Mouse (Mus musculus): ENCODE data around the gene Tmco3. TPM values are rescaled to one million over a fixed set of nuclear protein-coding genes. Genes with fewer than 3 reads are reported as not detected.

Gene Tmco3
- 10 to 100 TPM; 12.0 to 21.5 (median 17.1) TPM for total RNA-seq (2022)

DNA sequence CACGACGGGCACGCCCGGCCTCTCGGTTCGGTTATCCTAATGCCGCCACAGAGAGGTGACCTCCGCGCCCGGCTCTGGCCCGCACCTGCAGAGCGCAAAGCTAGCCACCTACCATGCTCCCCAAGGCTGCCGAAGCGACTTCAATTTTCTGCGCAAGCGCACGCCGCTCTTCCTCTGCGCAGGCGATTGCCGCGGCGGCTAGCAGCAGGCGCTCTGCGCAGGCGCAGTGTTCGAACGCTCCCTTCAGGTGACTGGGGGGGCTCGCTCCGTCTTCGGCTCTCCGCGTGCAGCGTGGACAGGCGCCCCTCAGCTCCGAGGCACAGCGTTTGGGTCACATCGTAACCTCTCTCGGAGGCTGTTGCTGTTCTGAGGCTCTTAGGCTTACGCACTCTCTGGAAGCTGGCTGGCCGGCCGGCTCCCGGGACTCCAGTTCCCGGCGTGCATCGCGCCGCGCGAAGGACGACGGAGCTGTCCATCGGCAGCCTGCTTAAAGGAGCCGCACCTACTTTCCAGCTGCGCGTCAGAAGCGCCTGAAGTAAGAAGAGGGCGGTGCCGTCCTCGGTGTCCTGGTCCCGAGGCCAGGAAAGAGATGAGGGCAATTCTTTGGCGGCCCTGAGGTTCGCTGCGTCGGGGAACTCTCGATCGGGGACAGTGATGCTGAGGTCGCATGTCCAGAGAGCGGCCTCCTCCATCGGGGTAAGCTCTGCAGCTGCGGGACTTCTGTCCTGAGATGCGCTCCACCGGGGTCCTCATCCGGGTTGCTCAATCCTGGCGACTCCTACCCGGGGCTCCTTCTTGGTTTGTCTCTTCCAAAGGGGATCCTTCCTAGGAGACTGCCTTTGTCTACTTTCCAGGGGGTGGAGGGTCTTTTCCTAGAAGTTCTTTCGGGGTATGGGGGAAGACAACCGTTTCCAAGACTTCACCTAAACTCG, at the start of gene Tmco3, which contains the start of gene Dcun1d2:
Gene Tmco3, plus strand, starts transcription at position 499 of the 932 bp plus-strand sequence.
Gene Dcun1d2, minus strand, starts transcription at position 440 of the 932 bp plus-strand sequence.
- DNase-seq (ENCODE audit: low spot score in 2 of 2): peak; percentile 89 to 94

DNA sequence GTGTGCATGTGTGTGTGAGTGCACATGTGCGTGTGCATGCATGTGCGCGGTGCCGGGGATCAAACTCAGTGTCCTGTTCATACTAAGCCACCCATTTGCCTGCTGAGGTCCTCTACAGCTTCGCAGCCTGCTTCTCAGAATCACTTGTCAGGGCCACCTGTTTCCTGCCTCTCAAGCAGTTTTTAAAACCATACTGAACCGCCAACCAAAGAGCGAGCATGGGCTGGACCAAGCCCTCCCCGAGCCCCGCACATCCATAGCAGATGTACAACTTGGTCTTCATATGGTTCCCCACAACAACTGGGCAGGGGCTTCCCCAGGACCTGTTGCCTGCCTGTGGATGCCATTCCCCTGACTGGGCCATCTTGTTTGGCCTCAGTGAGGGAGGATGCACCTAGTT, 47.9 kb upstream of the Tmco3 start:
- no peak for DNase-seq (ENCODE audit: low spot score in 2 of 2)

GRCm38 (mm10) chr8:13240691-13241090, 47.3 kb upstream of the Tmco3 start:
- no peak for DNase-seq (ENCODE audit: low spot score in 2 of 2)

DNA sequence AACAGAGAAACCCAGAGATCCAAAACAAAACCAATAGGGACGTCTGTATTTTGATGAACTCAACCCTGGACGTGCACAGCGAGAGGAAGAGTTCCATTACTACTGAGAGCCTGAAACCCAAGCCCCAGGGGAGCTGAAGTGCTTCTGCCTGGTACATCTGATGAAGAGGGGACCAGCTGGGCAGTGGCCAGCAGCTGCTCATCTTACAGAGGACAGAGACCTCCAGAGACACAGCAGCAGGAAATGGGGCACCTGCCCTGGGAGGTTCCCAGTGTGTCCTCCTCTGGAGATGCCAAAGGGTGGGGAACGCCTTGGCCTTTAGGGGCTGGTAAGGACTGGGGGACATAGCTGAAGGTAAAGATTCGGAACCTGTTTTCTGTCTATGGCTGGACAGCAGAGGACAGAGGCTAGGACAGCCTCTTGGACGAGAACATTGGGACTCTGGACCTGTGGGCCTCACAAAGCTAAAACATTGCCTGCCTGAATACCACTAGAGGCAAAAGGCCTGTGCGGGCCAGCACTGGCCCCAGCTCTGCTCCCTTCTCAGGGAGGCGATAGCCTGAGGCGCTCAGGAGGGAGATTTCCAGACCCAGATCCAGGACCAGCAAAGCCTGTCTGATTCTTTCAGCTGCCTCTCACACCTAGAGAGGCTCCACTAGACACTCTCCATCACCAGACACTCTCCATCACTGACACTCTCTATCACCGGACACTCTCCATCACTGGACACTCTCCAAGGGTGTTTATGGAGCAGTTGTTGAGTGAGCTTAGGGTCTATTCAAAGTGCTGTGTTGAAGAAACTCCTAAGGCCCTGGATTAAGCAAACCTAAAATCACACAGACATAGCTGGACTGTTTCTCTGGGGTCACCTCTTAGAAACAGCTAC, 44.8 kb upstream of the Tmco3 start:
- DNase-seq (ENCODE audit: low spot score in 2 of 2): peak in 1 of 2 experiments; percentile 30

DNA sequence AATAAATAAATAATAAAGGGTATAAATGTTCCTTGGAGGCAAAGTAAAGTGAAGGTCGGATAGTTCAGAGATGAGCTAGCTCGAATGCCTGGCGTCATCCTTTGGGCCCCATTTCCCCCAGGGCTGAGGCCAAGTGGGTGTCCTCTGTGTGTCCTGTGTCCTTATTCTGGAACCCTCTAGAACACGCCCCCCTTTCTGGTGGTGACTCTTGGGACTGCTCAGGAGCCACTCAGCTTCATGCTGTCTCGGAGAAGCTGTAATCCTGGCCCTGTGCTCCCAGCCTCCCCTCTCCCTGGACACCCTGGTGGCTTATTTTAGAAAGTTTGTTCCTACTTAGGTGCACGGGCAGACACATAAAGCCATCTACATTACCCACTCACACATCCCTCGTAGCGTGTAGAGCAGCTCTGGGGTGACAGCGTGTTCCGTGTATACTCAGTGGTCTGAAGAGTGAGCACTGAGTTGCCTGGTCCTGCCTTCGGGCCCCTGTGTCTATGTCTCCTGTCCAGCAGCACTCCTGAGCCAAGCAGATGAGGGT, 43.6 kb upstream of the Tmco3 start:
- DNase-seq (ENCODE audit: low spot score in 2 of 2): no peak

- no peak for DNase-seq (ENCODE audit: low spot score in 2 of 2)
Observed at GRCm38 (mm10) chr8:13252837-13253236, 35.2 kb upstream of the Tmco3 start.

GRCm38 (mm10) chr8:13253413-13253812, 34.6 kb upstream of the Tmco3 start:
- peak; percentile 27 to 43 for DNase-seq (ENCODE audit: low spot score in 2 of 2)

DNA sequence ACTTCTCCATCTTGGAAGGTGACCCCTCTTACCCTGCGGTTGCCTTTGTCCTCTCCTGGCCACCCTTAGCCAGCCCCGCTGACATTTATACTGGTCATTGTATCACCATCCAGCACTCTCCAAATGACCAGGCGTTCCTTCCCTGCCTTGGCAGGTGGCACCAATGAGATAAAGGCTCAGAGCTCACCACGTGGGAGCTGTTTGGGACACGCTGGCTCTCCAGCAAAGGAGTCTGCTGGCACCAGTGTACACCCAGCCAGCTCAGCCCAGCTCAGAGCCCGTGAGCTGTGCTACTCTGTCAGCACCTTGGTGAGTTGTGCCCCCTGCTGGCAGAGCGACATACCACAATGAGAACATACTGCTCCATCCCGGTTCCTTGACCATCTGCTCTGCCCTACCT, 34.0 kb upstream of the Tmco3 start, which contains the start of gene Adprhl1:
Gene Adprhl1, minus strand, starts transcription at position 144 of the 400 bp plus-strand sequence.
- DNase-seq (ENCODE audit: low spot score in 2 of 2): peak; percentile 70 to 83

- no peak for DNase-seq (ENCODE audit: low spot score in 2 of 2)
Observed at GRCm38 (mm10) chr8:13263376-13263775, 24.6 kb upstream of the Tmco3 start.

- no peak for DNase-seq (ENCODE audit: low spot score in 2 of 2)
Observed at GRCm38 (mm10) chr8:13267566-13267965, 20.4 kb upstream of the Tmco3 start.

DNA sequence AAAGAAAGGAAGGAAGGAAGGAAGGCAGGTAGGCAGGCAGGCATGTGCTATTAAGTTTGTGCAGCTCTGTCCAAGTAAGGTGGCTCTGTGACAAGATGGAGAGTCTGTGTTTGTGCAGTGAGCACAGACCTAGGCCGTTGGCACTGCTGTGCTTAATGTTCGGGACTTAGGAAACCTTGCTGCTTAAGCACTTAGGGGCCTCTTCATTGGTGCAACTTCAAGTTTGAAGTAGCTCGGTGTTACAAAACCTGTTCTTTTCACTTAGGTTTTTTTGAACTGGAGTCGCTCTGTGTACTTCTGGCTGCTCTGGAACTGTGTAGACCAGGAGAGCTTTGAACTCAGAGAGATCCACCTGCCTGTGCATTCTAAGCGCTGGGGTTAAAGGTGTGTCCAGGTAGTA, 15.2 kb upstream of the Tmco3 start:
- no peak for DNase-seq (ENCODE audit: low spot score in 2 of 2)

- DNase-seq (ENCODE audit: low spot score in 2 of 2): no peak
Observed at GRCm38 (mm10) chr8:13276941-13277447, 11.0 kb upstream of the Tmco3 start.

GRCm38 (mm10) chr8:13283200-13283599, 4.8 kb upstream of the Tmco3 start:
- DNase-seq (ENCODE audit: low spot score in 2 of 2): no peak

DNA sequence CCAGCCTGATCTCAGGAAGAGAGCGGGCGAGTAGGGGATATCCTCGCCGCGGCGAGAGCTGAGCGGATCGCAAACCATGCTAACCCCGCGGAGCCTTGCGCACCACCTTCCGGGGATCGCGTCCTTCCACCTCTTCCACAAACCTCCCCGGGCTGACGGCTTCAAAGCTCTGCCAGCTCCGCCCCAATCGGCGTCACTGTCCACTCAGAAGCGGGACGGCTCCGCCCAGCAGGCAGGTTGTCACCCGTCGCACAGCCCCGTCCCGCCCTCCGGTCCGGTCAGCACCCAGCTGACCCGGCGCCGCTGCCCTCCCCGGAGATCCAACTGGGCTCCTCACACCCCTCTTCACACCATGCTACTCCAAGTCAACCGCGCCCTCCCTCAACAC, 692 bp upstream of the Tmco3 start:
- peak; percentile 83 to 89 for DNase-seq (ENCODE audit: low spot score in 2 of 2)

GRCm38 (mm10) chr8:13288646-13289045, 656 bp downstream of the Tmco3 start:
- DNase-seq (ENCODE audit: low spot score in 2 of 2): no peak

- DNase-seq (ENCODE audit: low spot score in 2 of 2): peak; percentile 18 to 47
Observed at GRCm38 (mm10) chr8:13292364-13292763, 4.4 kb downstream of the Tmco3 start.

GRCm38 (mm10) chr8:13293677-13294470, 5.9 kb downstream of the Tmco3 start:
- no peak for DNase-seq (ENCODE audit: low spot score in 2 of 2)

DNA sequence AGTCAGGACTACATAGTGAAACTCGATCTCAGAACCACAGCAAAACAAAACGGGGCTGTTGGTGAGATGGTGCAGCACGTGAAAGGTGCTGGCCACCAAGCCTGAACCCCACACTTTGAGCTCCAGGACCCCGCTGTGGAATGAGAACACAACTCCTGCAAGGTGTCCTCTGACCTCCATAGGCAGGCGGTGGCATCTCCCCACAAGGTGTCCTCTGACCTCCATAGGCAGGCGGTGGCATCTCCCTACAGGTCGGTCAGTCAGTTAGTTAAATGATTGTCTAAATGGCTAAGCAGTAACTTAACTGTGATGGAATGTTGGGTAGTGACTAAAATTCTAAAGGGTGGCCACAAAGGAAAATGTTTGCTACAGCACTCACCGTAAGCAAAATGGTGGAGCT, 11.6 kb downstream of the Tmco3 start:
- DNase-seq (ENCODE audit: low spot score in 2 of 2): no peak

GRCm38 (mm10) chr8:13301036-13301435, 13.0 kb downstream of the Tmco3 start:
- no peak for DNase-seq (ENCODE audit: low spot score in 2 of 2)

- DNase-seq (ENCODE audit: low spot score in 2 of 2): no peak
Observed at GRCm38 (mm10) chr8:13305459-13305858, 17.5 kb downstream of the Tmco3 start.

DNA sequence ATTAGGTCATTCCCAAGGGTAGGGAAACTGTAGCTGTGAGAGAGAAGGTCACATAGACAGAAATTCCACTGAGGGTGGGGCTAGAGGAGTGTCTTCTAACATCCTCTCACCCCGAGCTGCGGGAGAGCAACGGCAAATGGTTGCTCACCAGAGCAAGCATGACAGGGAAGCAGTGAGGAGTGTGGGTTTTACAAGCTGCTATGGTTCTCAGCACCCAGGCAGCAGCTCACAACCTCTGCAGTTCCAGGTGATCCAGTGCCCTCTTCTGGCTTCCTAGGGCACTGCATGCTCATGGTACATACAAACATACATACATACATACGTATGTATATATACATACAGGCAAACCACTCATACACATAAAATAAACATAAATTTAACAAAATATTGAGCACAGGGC, 17.9 kb downstream of the Tmco3 start:
- no peak for DNase-seq (ENCODE audit: low spot score in 2 of 2)

All from gastrocnemius, adult 8-10 months (tissue).